Mouse (Mus musculus) kidney, adult 8-10 months (tissue): Measurements from ENCODE around the gene Cmtm5.

Experiments used
- DNase-seq, 2 experiments: peaks; one replicate each; pipeline ENCODE4 v3.0.0; 2022

Gene Cmtm5

DNA sequence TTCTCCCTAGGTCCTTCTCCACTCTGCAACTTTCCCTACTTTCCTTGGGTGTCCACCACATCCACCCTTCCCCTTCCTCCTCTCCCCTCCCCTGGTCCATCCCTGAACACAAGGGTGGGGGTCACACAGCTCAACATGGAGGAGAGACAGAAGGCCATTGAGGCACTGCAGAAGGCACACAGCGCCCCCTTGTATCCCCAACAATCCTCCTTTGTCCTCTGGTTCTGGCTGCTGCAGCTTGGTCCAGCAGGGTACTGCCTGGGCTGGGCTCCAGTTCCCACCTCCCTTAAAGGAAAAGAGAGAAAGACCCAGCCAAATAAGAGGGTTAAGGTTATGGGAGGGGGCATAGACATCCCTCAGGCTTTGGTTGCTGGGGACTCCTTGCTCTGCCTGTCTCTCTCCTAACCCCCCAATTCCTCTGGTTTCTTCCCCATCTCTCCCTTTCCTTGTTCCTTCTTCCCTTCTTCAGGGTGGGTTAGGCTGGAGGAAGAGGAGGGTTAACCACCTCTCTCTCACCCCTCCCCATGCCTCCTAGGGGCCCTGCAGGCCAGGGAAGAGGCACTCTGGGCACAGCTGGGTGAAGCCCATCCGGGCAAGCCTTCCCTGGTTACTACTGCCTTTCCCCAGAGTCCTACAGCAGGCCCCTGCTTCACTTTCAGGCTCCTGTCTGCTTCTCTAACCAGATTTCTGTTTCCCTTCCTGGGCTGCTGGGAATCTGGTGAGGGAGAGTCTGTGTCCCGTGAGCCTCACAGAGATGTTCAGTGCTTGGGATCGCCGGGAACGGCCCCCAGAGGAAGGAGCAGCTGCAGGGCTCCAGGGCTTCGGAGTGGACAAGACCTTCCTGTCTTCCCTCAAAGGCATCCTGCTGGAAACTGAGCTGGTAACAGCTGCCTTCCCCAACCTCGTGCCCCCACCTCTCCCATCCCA, at the start of gene Cmtm5:
TSS of gene Cmtm5 (plus strand) at position 358 of the 927 bp plus-strand sequence.
- DNase-seq, result no peak

DNA sequence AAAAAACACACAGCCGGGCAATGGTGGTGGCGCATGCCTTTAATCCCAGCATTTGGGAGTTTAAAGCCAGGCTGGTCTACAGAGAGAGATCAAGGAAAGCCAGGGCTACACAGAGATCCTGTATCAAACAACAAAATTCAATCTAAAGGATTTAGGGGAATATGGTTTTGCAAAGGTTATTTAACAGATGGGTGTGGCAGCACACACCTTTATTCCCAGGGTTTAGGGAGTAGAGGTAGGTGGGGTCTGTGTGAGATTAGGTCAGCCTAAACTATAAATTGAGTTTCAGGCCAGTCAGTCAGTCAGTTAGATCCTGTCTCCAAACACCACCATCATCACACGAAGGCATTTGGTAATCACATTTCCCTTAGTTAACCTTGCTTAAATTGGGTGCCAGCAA, 43.9 kb upstream of the Cmtm5 start, which contains the start of gene Pabpn1:
TSS of gene Pabpn1 (plus strand) at position 301 of the 400 bp plus-strand sequence.
- no peak for DNase-seq

GRCm38 (mm10) chr14:54893651-54894181, 42.3 kb upstream of the Cmtm5 start:
- peak; percentile 99 to 100 for DNase-seq

DNA sequence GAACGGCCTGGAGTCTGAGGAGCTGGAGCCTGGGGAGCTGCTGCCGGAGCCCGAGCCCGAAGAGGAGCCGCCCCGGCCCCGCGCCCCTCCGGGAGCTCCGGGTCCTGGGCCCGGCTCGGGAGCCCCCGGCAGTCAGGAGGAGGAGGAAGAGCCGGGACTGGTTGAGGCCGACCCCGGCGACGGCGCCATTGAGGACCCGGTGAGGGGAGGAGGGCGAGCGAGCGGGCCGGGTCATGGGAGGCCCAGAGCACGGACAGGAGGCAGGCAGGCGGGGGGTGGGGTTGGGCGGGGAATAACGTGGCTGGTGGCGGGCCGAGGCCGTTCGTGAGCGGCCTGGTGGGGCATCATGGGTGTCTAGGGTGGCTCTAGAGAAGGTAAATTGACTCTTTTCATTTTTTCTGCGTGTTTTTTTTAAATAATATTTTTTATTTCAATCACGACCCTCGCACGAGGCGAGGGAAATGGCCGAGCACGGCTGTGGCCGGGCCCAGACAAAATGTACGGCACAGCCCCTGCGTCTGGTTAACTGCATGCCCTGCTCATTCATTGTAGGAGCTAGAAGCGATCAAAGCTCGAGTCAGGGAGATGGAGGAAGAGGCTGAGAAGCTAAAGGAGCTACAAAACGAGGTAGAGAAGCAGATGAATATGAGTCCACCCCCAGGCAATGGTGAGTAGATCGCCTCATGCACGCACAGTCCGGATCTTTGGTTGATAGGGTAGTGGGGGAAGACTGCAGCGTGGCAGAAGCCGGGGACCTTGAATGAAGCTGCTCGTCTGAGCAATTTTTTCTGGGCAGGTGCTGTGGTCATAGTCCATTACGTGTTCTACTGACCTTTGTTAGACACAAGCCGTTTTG, 41.5 kb upstream of the Cmtm5 start:
- DNase-seq, result peak; percentile 59 to 60

GRCm38 (mm10) chr14:54897445-54897844, 38.6 kb upstream of the Cmtm5 start:
- DNase-seq, result no peak

DNA sequence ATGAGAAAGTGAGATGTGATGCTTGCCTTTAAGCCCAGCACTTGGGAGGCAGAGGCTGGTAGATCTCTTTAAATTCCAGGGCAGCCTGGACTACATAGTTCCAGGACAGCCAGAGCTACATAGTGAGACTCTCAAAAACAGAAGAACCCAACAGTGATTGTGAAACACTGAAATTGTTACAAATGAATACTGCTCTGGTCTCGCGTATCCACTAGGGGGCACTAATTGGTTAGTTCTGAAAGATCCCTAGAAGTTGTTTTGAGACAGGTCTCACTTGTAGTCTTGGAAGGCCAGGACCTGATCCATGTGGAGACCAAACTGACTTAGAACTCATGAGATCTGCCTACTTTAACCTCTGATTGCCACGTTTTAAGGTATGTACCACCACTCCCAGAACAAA, 35.7 kb upstream of the Cmtm5 start:
- peak; percentile 78 to 80 for DNase-seq

- no peak for DNase-seq
Measured at GRCm38 (mm10) chr14:54903641-54904040, 32.4 kb upstream of the Cmtm5 start.

GRCm38 (mm10) chr14:54908682-54909081, 27.4 kb upstream of the Cmtm5 start:
- no peak for DNase-seq

DNA sequence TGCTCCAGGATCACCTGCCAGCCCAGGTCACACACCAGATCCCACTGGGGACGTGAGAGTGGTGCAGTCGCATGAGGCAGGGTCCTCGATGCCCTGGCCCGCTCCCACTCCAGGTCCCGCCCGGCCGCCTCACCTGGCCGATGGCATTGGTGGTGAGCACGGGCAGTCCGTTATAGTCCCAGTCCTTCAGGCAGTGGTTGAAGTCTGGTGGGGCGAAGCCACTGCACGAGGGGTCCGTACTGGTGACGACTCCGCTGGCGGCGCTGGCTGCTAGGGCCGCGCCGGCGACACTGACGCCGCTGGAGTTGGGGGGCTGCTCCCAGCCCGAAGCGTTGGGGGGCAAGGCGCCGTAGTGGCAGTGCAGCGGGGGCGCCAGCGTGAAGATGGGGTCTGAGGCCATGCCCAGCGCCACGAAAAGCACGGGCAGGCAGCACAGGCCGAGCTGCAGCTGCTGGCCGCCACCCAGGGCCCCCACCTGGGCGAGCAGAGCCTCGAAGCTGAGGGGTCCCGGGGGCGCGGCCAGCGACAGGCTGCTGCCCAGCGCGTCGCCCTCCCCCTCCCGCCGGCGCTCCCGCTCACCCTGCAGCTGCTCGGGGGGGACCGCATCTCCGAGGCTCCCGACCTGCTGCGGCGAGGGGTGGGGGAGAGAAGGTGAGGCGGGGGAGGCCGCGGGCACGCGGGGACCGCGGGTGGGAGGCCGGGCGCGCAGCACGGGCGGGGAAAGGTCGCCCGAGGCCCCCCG, 23.8 kb upstream of the Cmtm5 start:
- DNase-seq, result no peak

DNA sequence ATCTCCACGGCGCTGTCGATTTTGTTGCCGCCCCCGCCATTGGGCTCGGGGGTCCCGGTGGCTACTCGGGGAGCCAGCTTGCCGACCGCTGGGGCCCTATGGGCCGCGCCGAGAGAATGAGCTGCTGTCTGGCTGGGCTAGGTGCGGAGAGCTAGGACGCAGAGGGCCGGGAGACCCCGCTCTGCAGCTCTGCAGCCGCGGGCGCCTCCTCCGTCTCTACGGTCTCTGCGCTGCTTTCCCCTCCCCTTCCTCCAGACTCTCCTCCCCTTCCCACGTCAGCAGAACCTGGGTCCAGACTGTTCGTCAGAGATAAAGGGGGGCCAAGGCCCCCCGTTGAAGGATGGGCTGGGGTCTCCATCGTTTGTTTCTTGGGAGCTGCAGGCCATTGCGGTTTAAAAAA, 23.2 kb upstream of the Cmtm5 start, which contains the start of gene Slc22a17:
TSS of gene Slc22a17 (minus strand) at position 247 of the 400 bp plus-strand sequence.
- peak; percentile 35 to 61 for DNase-seq

- DNase-seq, result no peak
Measured at GRCm38 (mm10) chr14:54913343-54913742, 22.7 kb upstream of the Cmtm5 start.

GRCm38 (mm10) chr14:54920076-54920685, 15.9 kb upstream of the Cmtm5 start:
- no peak for DNase-seq

DNA sequence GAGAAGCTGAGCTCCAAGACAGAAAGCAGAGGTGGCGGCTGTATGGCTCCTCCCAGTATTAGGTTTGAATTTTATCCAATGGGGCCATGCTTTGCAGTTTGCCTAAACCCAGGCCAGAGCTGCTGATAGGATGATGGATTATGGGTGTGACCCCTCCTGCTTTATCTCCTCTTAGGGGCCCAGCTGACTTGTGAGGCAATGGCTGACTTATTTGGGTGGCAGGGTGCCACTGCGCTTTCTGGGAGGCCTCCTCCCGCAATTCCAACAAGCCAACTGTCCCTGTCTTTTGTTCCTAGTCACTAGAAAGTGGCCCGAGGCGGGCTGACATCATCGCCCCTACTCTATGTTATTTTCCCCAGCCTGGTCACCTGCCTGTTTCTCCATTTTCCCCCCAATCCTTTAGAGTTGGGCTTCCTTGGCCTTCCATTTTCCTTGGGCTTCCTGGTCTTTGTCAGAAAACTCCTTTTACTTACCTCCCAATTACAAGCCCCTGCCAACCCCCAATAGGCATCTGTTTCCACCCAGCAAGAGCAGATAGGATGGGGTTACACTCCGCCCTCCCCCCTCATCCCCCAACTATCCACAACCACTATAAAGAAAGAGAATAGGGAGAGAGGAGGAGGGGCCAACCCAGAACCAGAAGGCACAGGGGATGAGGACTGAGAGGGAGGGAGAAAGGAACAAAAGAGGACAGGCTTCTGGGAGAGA, 11.3 kb upstream of the Cmtm5 start:
- no peak for DNase-seq

- peak; percentile 23 to 31 for DNase-seq
Measured at GRCm38 (mm10) chr14:54925349-54926342, 10.4 kb upstream of the Cmtm5 start, which contains the start of gene Efs. TSS of gene Efs (minus strand) at chr14:54926126.

- DNase-seq, result no peak
Measured at GRCm38 (mm10) chr14:54926401-54927158, 9.5 kb upstream of the Cmtm5 start.

DNA sequence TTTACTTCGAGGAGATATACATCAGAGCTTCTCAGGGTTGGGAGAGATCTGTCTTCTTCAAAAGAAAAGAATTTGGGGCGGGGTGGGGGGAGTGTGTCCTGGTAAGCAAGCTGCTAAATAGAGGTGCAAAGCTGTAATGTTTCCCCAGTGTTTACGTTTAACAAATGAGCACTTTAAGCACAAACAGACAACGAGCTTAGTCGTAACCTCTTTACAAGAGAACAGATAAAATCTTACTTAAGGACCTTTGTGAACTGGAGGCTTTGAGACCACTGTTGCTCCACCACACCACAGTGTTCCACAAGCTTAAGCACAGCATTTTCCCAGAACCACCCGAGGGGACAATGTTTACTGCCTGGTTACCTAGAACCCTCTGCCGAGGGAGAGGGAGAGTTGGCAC, 8.8 kb upstream of the Cmtm5 start:
- DNase-seq, result no peak

DNA sequence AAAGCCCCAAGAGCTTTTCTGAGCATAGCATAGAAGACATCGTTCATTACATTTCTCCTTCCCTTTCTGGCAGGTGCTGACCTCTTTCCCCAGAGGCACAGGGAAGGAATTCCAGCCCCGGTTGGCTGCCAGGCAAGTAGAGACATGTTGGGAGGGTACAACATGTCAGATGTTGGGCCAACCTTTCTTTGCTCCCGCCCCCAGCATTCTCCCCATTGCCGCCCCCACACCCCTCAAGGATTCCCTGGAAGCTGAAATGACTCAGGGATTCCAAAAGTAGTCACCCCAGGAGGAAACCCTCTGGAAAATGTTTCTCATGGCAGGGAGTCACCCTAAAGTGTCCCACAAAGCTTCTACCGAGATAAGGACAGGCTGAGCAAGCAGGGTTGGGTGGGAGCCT, 6.3 kb upstream of the Cmtm5 start:
- DNase-seq, result no peak

DNA sequence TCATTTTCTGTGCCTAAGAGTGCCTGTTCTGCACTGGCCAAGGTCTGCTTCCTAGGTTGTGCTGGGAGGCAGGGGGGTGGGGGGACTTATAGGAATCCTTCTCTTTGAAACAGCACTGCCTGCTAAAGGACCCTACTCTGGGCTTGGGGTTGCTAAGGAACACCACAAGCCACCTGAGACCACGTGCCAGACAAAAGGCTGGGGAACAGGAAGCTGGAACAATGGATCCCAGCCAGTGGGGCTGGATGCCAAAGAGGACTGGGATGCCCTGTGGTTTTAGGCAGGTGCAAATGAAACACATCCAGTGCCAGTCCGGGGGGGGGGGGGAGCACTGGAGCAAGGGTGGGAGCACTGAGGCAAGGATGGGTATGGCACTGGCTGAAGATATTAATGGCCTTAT, 5.6 kb upstream of the Cmtm5 start:
- DNase-seq, result no peak

GRCm38 (mm10) chr14:54932645-54933150, 3.4 kb upstream of the Cmtm5 start, which contains the start of gene Il25:
TSS of gene Il25 (plus strand) at chr14:54932695.
- no peak for DNase-seq
